Mouse (Mus musculus) megakaryocyte-erythroid progenitor cell, adult 5-6 weeks (primary cell): Measurements from ENCODE around the gene Bsdc1. TPM values are rescaled to one million over a fixed set of nuclear protein-coding genes. Genes with fewer than 3 reads are reported as not detected.
A peak's percentile ranks its signal among the peaks of the same experiment; 100 is the strongest.
"Not testable (repeated sequence)": the region's sequence is repeated elsewhere in the genome, so short reads cannot be mapped to it uniquely, and the experiment has no call there.

ENCODE experiments used
- ATAC-seq: replicated peaks from 2 replicates; pipeline ENCODE4 v1.8.0; 2016; ENCODE audit warnings: mild to moderate bottlenecking, inconsistent platforms; ENCODE audit not compliant: severe bottlenecking, poor library complexity, low FRiP score, low TSS enrichment
- total RNA-seq, 2 experiments: library from RNA; stranded (forward) in 1 of 2; stranded (reverse) in 1 of 2; fragments of 200-1000, 215-1000 nt in 1 of 2; fragments of >200 nt in 1 of 2; fragmentation: Nextera tagmentation in 1 of 2; gene quantifications; 2 replicates each; pipeline ENCODE4 v1.2.3; 2014 to 2017

Gene Bsdc1
- 36.1 and 36.3 TPM in 2 replicates for total RNA-seq (2014; fragmentation: Nextera tagmentation)
- total RNA-seq (2017), result 31.3 and 52.3 TPM in 2 replicates

DNA sequence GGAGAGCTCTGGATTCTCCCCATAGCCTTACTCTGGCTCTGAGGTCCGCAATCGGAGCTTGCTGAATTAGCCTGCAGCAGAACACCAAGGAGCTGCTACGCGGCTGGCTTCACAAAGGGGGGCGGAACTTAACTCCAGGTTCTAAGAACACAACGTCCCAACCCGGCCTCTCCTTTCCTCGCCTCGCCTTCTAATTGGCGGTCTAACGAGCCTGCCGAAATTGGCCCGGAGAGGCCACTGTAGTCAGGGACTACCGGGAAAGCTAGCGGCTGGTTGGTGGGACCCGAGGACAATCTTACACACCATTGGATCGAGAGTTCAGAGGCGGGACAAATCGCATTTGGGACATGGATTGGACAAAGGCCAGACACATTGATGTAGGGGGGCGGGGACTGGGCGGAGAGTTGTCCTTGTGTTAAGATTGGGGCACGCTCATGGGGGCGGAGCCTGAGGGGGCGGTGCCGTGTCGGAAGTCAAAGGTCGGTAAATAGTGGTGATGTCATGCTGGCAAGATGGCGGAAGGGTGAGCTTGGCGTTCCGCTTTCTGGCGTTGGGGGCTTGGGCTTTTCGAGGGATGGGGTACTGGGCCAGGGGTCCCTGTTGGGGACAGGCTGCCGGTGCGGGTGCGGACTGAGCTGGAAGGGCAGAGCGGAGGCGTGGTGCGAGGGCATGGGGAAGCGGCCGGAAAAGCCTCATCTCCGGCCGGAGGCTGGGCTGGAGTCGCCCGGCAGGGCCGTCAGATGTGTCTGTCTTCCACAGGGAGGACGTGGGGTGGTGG, at the start of gene Bsdc1:
TSS of gene Bsdc1 (plus strand) at position 399 of the 778 bp plus-strand sequence.
- ATAC-seq, result peak; percentile 86

DNA sequence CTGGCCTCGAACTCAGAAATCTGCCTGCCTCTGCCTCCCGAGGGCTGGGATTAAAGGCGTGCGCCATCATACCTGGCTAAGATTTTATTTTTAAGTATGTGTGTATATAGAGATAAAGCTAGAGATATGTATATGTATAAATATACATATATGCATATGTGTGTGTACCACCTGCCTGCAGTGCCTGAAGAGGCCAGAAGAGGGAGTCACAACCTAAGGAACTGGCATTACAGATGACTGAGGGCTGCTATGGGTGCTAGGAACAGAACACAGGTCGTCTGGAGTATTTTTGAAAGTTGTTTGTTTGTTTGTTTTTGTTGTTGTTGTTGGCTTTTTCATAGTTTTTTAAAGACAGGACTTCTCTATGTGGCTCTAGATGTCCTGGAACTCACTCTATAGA, 45.5 kb upstream of the Bsdc1 start:
- ATAC-seq, result no peak

DNA sequence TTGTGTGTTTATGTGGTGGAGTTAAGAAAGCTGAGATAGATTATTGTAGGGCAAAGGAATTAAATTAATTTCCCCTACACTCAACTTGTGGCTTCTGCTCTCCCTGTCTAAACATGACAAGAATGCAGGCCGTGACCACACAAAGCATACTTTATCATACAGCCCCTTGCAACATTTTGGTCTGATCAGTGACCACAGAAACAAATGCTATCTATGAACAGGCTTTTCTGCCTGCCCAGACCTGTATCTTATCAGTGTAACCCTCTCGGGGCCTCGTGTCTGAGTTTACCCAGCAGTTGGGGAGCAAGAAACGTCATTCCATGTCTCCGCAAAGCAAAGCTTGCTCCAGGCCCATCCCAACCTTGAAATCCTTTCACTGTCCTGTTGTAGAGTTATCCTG, 44.9 kb upstream of the Bsdc1 start:
- peak; percentile 96 for ATAC-seq

DNA sequence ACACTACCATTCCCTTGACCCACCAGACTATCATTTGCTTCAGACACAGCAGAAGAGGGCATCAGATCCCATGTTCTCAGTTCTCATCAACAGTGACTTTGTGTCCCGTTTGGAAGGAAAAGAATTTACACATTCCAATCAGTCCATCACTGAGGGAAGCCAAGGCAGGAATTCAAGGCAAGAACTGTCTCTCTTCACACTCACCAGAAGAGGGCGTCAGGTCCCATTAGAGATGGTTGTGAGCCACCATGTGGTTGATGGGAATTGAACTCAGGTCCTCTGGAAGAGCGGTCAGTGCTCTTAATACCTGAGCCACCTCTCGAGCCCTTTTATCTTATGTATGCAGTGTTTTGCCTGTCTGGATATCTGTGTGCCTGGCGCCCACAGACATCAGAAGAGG, 43.1 kb upstream of the Bsdc1 start:
- no peak for ATAC-seq

DNA sequence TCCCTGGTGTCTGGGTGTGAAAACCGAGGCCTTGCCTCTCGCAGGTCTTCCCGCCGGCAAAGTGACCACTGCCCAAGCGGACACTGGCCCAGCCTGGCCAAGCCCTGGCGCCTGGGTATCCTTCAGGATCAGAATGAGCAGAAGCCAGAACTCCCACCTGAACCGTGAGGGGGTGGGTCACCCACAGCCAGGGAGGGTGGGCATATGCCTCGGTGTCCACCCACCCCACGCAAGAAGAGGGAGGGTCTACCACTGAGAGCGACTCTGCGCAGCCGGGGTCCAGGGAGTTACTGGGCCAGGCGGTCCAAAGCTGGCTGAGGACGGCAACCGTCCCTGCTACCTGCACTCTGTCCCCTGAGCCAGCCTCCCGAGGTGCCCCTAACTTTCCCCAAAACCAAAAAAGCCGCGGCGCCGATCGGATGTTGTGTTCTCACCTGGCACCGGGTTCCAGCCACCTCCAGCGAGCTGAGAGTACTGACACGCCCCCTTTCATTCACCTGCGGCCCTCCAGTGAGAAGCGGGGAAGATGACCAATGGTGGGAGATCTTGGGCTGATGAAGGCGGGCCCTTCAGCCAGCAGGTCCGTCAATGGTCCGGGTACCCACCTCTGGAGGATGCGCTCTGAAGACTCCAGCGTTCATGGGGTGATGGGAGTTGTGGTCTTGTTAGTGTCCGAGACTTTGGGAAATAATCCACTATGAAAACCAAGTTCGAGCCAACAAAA, 20.9 kb upstream of the Bsdc1 start, which contains the start of gene Zbtb8b:
TSS of gene Zbtb8b (minus strand) at position 514 of the 724 bp plus-strand sequence.
- ATAC-seq, result no peak

DNA sequence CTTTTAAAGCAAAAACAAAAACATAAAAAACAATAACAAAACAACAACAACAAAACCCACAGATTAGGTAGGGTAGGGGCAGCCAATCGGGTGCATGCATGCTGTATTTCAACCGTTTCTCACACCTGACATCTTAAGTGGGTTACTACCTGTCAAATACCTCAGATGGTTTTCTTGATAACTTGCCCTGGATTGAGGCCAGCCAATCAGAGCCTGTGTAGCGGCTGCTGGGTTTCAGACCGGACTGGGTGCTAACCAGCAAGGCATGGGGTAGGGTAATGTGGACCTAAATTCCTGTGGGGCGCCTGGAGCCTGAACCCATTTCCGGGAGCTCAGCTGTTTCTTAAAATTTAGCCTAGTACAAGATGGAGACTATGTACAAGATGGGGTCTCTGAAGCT, 20.2 kb upstream of the Bsdc1 start:
- ATAC-seq, result no peak

DNA sequence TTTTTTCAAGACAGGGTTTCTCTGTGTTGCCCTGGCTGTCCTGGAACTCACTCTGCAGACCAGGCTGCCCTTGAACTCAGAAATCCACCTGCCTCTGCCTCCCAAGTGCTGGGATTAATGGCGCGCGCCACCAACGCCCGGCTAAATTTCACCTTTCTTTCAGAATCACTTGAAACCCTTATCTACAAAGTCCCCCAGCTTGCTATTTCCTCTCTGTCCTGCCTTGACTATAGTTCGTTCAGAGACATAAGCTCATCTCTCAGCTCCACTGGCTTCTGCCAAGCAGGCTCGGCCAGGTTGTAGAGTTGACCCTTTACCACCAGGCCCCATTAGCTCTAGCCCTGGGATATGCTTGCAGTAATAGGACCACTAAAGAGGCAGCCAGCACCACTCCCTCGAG, 14.0 kb upstream of the Bsdc1 start:
- ATAC-seq, result 0 out of 2 replicates have a peak, but pooled peaks have one; percentile 57

DNA sequence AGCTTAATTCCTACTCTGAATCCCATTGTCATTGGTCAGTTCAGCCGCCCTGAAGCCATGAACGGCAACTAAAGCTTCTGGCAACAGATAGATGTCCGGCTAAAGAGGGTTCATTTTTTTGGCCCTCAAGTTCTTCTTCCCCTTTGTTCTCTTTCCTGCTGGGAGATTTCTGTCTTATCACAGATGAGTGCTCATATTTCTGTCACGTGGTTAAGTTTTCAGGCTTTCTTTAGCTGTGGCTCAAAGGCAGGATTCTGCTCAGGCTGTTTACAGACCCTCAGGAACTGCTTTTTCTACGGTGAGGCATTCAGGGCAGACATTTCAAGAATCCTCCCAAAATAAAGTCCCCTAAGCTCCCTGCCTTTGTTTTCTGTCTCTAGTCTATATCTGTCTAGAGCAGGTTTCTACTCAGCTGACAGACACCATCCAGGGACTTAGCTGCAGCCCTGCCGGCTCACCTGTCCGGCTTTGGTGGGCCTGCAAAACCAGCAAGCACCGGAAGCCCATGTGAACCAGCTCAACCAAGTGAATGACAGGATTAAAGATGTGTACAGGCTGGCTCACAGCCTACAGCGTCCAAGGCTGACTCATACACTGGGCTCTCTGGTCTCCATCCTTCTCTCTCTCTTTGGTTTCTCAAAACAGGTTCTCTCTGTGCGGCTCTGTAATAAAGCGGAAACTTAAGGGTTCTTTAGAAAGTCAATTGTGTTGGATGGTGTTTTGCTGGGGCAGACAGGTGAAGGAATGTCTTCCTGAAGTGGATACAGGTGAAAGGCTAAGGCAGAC, 13.4 kb upstream of the Bsdc1 start:
- ATAC-seq, result no peak

DNA sequence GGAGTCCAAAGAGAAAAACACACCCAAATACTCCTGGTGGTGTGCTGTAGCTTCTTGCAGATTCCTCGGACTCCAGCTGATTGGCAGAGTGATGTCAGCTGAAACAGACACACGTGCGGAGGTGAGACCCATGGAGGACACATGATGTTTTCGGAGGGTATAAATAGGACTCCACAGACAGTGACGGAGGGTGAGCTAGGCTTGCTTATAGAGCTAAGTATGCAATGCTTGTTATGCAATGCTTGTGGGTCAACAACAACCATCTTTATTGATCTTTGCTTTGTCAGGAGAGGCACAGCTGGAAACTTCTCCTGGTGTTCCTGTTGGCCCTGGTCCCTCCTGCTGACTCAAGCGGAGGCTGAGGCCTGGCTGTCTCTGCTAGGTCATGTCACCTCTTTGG, 12.7 kb upstream of the Bsdc1 start:
- ATAC-seq, result no peak

DNA sequence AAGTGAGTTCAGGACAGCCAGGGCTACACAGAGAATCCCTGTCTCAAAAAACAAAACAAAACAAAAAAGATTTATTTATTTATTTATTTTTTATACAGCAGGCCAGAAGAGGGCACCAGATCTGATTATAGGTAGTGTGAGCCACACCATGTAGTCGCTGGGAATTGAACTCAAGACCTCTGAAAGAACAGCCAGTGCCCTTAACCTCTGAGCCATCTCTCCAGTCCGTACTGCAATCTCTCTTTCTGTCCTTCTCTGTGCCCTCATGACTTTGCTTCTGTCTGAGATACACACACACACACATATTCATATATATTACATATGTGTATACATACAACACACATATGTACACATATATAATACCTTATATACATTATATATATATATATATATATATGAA, 10.5 kb upstream of the Bsdc1 start:
- ATAC-seq, result no peak

DNA sequence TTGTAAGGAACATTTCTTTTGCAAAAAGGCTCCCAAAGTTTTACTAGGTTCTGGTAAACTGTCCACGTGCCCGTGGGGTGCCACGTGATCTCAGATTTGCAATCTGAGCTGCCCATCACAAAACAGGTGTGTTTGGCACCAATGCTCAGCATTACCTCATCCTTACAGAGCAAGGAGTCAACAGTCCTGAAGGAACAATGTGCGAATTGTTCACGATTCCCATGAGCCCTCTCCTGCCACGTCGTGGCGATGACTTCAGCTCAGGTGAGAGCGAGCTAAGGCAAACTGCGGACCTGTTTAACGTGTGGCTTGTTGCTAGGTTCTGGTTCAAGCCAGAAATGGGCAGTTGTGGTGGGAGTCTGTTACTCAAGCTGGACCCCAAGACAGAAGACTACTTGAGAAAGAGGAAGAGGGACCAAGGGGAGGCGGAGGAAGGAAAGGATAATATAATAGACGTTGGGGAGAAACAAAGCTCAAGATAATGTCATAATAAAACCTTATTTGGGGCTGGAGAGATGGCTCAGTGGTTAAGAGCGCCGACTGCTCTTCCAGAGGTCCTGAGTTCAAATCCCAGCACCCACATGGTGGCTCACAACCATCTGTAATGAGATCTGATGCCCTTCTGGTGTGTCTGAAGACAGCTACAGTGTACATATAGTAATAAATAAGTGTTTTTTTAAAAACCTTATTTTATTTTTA, 9.8 kb upstream of the Bsdc1 start:
- ATAC-seq, result no peak

DNA sequence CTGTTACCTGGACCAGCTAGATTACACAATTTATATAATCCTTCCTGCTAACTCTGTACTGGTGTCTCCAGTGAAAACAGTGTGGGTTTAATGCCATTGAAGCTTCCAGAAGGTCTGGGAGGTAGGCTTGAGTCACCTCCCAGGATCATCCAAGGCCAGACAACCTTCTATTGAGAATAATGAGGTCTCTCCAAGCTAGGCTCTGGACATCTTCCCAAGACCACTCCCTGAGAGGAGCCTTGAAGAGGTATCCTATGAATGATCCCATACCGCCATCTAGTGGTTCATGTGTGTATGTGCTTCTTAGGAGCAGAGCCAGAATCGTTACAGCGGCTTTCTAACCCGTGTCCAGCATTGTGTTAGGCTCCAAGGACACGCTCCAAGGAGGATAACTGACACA, 6.1 kb upstream of the Bsdc1 start:
- peak; percentile 90 for ATAC-seq

DNA sequence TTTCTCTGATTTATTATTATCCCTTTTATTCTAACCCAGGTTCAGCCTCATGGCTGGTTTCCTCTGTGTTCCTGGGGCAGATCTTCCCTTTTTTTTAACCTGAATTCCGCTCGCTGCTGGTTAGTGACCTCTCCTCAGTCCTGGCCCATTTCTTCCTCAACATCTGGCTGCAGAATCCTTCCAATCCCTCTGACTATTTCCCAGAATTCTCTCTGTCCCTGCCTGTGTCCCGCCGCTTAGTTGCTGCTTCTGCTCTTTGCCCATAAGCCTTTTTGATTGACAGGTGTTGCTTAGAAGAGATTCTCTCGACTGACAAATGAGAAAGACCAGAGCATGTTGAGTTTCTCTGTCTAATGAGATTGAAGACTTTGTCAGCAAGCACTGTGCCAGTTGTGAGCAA, 5.3 kb upstream of the Bsdc1 start:
- ATAC-seq, result no peak

DNA sequence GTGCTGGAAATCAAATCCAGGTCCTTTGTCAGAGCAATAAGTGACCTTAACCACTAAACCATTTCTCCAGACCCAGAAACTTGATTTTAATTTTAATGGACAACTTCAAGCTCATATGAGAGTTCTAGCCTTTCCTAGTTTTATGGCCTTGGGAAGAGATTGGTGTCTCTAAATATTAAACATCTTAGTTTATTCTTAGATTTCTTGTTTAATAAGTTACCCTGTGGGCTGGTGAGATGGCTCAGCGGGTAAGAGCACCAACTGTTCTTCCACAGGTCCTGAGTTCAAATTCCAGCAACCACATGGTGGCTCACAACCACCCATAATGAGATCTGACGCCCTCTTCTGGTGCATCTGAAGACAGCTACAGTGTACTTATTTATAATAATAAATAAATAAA, 4.1 kb upstream of the Bsdc1 start:
- ATAC-seq, result not testable (repeated sequence)

DNA sequence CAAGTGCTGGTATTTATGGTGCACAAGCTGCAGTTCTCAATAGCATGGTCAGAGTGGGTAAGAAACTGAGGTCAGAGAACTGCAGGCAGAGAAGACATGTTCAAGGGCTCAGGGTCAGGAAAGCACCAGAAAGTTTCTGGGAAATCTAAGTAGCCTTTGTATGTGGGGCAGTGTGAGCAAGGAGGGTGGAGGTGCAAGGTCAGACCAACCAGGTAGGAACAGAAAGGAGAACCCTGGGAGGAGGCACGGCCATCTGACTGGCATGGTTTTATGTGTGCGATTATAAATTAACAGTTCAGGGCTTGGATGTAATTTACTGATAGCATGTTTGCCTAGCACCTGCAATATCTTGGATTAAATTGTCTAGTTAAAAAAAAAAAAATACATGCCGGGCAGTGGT, 1.7 kb upstream of the Bsdc1 start:
- ATAC-seq, result no peak

DNA sequence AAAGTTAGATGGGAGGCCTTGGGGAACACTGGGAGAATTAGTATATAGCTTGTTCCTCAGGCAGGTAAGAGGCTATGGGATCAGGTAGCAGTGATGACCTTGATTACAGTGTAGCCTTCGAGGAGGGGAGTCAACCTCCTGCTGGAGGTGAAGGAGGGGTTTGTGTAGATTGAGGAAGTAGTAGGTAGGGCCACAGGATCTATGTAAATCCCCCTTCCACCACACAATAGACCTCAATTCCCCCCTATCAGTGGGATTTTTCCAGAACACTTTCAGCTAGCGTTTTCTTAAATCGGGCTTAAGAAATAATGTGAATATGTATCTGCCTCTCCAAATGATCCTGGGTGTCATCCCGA, 576 bp upstream of the Bsdc1 start:
- ATAC-seq, result no peak

DNA sequence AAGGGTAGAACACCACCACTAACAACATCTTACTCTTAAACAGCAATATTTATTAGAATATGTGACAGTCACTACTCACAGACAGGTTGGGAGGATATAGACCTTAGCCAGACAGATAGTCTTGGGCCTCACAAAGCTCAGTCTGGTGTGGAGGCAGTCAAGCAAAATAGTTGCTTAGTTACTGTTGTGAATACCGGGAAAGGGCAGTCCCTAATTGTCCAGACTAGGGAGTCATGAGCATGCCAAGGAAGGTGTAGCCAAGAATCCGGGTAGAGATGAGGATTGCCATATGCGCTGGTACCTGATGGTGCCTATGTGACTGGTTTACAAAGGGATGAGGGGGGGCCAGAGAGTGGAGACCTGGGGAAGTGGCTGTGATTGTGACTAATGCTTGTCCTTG, 737 bp downstream of the Bsdc1 start:
- no peak for ATAC-seq

DNA sequence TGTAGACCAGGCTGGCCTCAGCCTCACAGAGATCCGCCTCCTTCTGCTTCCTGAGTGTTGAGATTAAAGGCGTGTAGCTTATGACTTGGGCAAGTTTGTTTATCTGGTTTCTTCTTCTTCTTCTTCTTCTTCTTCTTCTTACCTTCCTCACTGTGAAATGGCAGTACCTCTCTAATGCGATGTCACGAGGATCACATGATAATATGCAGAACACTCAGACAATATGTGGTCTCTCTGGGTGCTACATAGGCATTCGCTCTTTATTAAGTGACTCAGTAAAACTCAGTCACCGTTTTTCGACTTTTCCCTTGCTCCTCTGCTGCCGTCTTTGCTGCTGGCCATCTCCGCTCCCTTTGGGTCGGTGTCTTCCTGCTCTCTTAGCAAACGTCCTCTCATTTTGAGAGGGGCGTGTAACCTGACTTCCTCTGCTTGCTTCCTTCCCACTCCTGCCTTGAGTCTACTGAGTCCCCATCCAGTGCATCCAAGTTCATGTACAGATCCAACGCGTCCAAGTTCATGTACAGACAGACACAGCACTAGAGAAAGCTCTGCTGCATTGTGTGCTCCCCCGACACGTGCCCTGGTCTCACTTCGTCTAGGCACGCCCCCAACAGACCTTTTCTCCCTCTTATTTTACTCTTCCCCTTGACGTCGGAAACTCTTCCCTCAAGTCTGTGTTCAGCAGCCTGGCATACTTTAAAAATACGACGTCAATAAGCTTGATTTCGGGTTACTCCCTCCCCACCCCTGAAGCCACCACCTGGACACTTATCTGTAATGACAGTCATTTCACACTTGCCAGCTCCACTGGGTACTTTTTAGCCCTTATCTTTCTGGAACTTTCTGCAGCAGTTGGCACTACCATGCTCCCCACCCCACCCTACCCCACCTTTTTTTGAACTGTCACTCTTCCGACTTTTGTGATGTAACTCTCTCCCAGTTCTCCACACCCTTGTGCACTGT, 2.0 kb downstream of the Bsdc1 start:
- peak; percentile 67 for ATAC-seq
